Mouse (Mus musculus) frontal cortex, adult (tissue): ENCODE measurements around the gene Fam120b.
"Not testable (repeated sequence)": the region's sequence is repeated elsewhere in the genome, so short reads cannot be mapped to it uniquely, and the experiment has no call there.

ENCODE experiments used
- ATAC-seq: cut with Nextera tagmentation; 2 replicates; pipeline ENCODE4 v1.9.2; 2017; ENCODE audit warnings: mild to moderate bottlenecking, moderate library complexity, mixed read lengths; ENCODE audit not compliant: low TSS enrichment

Gene Fam120b

DNA sequence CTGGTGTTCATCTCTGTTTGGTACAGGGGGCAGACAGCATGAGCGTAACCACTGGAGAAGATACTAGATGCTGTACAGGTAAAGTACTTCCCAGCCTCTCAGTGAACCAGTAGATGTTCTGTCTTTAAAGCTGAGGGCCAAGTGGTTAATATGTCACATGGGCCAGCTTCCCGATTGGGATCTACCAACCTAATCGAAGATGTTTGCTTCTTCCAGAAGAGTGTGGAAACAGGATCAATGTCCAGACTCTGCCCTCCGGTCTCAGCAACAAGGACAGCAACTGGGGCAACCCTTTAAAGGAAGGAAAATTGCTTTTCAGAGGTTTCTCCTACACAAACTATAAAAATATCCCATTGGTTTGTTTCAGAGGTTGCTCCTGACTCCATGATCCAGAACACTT lies 35.5 kb downstream of the Fam120b start:
- ATAC-seq: no peak

DNA sequence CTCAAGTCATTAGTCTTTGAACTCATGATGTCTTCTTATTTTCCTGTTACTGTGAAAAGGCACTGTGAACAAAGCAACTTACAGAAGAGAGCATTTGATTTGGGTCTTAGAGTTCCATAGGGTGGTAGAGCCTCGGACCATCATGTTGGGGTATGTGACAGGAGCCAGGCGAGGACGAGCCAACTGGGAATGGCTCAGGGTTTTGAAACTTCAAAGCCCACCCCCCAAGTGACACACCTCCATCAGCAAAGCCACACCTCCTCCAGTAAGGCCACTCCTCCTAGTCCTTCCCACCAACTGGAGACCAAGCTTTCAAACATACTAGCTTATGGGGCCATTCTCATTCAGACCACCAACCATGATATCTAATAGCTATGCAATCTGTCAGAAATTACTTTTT lies 36.0 kb downstream of the Fam120b start:
- no peak for ATAC-seq

GRCm38 (mm10) chr17:15434748-15435147 lies 38.7 kb downstream of the Fam120b start:
- no peak for ATAC-seq

DNA sequence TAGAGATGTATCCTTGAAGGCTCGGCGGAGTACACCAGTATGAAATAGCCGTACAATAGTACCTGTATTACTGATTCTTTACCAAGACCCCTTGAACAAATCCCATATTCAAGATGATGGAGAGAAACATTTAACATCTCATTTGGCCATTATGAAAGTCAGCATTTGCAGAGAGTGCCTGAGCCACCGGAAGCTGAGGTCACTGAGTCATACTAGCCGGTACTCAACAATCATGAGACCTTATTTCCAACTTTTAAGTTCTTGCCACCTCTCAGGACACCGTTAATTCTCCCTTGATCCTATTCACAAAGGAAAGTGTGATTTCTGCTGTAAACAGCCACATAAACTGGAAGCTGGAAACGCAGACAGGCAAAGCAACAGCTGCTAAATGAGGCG lies 44.1 kb downstream of the Fam120b start:
- ATAC-seq: no peak

- ATAC-seq: no peak
Observed at GRCm38 (mm10) chr17:15440463-15441121, 44.6 kb downstream of the Fam120b start.

- no peak for ATAC-seq
Observed at GRCm38 (mm10) chr17:15445421-15445820, 49.4 kb downstream of the Fam120b start.

DNA sequence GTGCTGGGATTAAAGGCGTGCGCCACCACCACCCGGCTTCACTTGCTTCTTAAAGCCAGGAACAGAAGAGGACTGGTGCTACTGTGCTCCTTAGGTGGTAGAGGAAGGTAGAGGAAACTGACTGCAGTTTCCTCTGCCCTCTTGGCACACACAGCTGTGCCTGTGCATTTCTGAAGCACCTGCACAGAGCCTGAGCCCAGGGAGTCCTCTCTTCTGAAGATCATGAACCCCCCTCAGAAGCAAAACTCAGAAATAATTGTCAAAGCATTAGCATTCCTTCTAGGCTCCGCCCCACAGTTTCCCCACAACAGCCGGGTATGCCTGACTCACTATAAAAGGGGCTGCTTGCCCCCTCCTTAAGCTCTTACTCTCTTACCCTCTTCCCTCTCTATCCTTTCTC lies 51.8 kb downstream of the Fam120b start:
- ATAC-seq: no peak

DNA sequence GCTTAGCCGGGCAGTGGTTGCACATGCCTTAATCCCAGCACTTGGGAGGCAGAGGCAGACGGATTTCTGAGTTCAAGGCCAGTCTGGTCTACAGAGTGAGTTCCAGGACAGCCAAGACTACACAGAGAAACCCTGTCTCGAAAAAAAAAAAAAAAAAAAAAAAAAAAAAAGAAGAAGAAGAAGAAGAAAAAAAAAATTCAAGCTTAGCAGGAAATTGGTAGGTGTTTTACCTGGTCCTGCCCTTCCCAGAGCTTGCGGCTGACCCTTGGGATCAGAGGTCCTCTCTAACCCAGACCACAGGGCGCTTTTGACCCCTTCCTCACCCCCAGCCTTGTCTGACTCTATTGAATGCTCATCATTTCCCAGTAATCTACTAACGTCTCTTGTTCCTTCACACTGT lies 53.1 kb downstream of the Fam120b start:
- not testable (repeated sequence) for ATAC-seq

- no peak for ATAC-seq
Observed at GRCm38 (mm10) chr17:15449606-15450005, 53.6 kb downstream of the Fam120b start.

GRCm38 (mm10) chr17:15455203-15455602 lies 59.2 kb downstream of the Fam120b start:
- ATAC-seq: no peak

DNA sequence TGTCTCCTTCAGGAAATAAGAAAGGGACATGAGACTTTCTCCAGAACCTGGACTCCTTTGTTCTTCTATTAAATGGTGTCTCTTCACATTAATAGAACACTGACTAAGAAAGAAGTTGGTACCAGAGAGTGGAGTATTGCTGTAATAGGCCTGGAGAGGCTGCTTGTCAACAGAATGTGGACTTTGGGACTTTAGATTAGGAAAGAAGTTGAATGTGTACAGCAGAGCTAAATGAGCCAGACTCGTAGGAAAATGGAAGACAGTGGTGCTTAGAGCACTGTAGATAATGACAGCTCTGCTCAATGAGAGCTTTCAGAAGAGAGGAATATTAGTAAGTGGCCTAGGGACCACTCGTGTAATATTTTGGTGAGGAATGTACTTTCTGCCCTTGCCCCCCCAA lies 60.6 kb downstream of the Fam120b start:
- no peak for ATAC-seq

DNA sequence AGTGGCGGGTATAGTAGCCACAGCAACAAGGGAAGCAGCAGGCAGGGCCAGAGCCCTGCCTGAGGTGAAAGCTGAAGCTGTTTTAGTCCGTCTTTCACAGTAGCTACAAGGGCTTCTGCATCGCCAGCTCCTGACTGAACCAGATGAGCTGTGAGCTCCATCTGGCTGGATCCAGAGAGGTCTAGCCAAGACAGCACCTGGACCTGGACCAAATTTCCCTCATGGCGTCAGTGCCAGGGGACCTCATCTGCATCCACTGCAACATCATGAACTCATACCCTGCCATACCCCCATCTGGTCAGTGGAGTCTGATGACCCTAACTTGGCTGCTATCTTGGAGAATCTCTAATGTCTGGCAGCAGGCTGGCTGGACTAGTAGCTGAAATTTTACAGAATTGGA lies 63.8 kb downstream of the Fam120b start:
- no peak for ATAC-seq

DNA sequence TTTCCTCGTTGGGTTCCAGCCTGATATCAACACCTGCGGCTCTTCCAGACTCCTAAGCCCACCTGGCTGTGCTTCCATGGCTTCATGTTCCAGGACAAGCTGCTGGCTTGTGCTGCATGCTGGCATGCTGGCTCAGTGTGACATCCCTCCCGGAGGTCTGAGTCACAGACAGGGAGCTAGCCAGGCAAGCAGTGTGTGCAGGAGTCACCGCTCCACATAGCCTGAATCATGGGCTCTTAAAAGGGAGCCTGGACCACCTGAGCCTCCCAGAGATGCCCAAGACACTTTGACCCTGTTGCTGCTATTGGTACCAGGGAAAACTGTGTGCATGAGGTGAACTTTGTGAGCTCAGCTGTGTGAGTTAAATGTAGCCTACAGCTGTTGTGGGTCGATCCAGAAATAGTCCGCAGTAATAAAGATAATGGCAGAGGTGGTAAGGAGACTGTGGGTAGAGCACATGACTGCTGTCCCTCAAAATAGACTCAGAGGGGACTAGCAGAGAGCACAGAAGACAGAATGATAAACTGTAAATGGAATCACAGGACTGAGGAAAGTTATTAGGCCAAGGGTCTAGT lies 66.0 kb downstream of the Fam120b start:
- ATAC-seq: peak; percentile 64; the same call in 1 of the 2 replicates

DNA sequence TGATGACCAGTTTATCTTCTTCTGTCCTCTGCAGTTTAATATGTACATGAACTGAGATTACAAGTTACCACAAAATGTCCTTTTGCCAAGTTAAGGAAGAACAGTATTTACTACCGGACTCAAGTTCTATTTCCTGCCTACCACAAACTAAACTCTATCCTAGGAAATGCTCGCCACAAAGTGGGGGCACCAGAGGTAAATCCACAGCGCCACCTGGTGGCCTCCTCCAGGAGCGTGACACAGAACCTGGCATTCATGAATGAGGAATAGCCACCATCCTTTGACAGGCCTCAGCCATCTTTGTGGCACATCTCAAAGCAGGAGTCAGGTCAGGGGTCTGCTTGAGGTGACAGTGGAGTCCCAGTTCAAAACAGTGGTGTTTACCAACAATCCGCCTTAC lies 71.7 kb downstream of the Fam120b start:
- ATAC-seq: peak; percentile 81

GRCm38 (mm10) chr17:15472671-15473070 lies 76.7 kb downstream of the Fam120b start:
- ATAC-seq: no peak
